Mouse (Mus musculus) lung, embryonic 14.5 days (tissue): ENCODE results near the gene Gm38655. TPM values are rescaled to one million over a fixed set of nuclear protein-coding genes. Genes with fewer than 3 reads are reported as not detected.
A peak's percentile ranks its signal among the peaks of the same experiment; 100 is the strongest.

Experiments
- ATAC-seq: fragments of 200-750 bp; cut with Nextera tagmentation; 2 replicates; pipeline ENCODE4 v1.8.0; 2017; ENCODE audit warnings: mild to moderate bottlenecking, moderate TSS enrichment, moderate library complexity; ENCODE audit not compliant: insufficient read depth
- DNase-seq: peaks from one replicate; pipeline ENCODE4 v3.0.0-alpha.2; 2015
- H3K27ac ChIP-seq: fragments of 300-500 bp; sonication (generic); 2 replicates; pipeline ENCODE4 v1.5.1; 2014; ENCODE audit warnings: low read depth, mild to moderate bottlenecking, moderate library complexity
- H3K27me3 ChIP-seq: fragments of 300-500 bp; sonication (generic); 2 replicates; pipeline ENCODE4 v1.6.1; 2014; ENCODE audit warnings: low read length, control low read depth; ENCODE audit not compliant: insufficient read depth
- H3K36me3 ChIP-seq: fragments of 300-500 bp; sonication (generic); 2 replicates; pipeline ENCODE4 v1.6.1; 2014; ENCODE audit warnings: control low read depth; ENCODE audit not compliant: insufficient read depth
- H3K4me1 ChIP-seq: fragments of 300-500 bp; sonication (generic); 2 replicates; pipeline ENCODE4 v1.6.1; 2014; ENCODE audit warnings: antibody characterized with exemption, control low read depth; ENCODE audit not compliant: insufficient read depth
- H3K4me2 ChIP-seq: fragments of 300-500 bp; sonication (generic); 2 replicates; pipeline ENCODE4 v1.6.1; 2014; ENCODE audit warnings: mild to moderate bottlenecking
- H3K4me3 ChIP-seq: fragments of 300-500 bp; sonication (generic); 2 replicates; pipeline ENCODE4 v1.5.1; 2014; ENCODE audit warnings: low read depth, low read length
- H3K9ac ChIP-seq: fragments of 300-500 bp; sonication (generic); 2 replicates; pipeline ENCODE4 v1.6.1; 2014
- H3K9me3 ChIP-seq: fragments of 300-500 bp; sonication (generic); 2 replicates; pipeline ENCODE4 v1.6.1; 2016; ENCODE audit warnings: low read depth, low read length, control low read depth
- CTCF ChIP-seq: IDR thresholded peaks from 2 replicates; pipeline ENCODE4 v1.5.1; 2016; ENCODE audit warnings: antibody characterized with exemption, low read depth
- WGBS: fragments of 180-500 bp; shearing (Covaris S2); extraction: QIAGEN DNeasy Blood & Tissue Kit; methylation state at CpG from one replicate; pipeline ENCODE4 v1.1.7; 2014; 5-methylcytosine and 5-hydroxymethylcytosine counted together
- polyA plus RNA-seq: library from polyadenylated mRNA; unstranded; fragments of >200 nt; fragmentation: Nextera tagmentation; extraction: Ambion mirVana; gene quantifications from 2 replicates; pipeline ENCODE4 v1.2.1, GENCODE M21; 2014

Gm38655 gene
- polyA plus RNA-seq, 1 experiment from 2014 or later, result 3.6 TPM

GRCm38 (mm10) chr17:25169706-25170105, 5.6 kb downstream of the Gm38655 start:
- 92% methylated on average over 2 of the region's 2 CpGs for WGBS
- no peak overlapping the region for H3K4me2 ChIP-seq
- ATAC-seq (no peak), DNase-seq (no peak)
- H3K9me3 ChIP-seq, result no peaks in the 10 kb centered on the region
- H3K9ac ChIP-seq, result no peak overlapping the region
- no peaks in the 10 kb centered on the region for H3K36me3 ChIP-seq
- no peak overlapping the region for H3K27ac ChIP-seq
- H3K4me1 ChIP-seq, result no peaks in the 10 kb centered on the region
- H3K27me3 ChIP-seq, result no peaks in the 10 kb centered on the region
- H3K4me3 ChIP-seq, result no peak overlapping the region
- no peak for TF ChIP-seq CTCF

- no peak overlapping the region for H3K4me3 ChIP-seq
- no peaks in the 10 kb centered on the region for H3K27me3 ChIP-seq
- H3K9ac ChIP-seq, result no peak overlapping the region
- H3K27ac ChIP-seq, result no peak overlapping the region
- 0 out of 2 replicates have a peak, but pooled peaks cover 7% of the 10 kb centered on the region for H3K36me3 ChIP-seq
- no peak for TF ChIP-seq CTCF
- no peaks in the 10 kb centered on the region for H3K4me1 ChIP-seq
- WGBS, result 45% methylated on average over 6 of the region's 6 CpGs
- ATAC-seq (no peak), DNase-seq (no peak)
- H3K9me3 ChIP-seq, result no peaks in the 10 kb centered on the region
- no peak overlapping the region for H3K4me2 ChIP-seq
Observed at GRCm38 (mm10) chr17:25165970-25166671, 9.2 kb downstream of the Gm38655 start.

DNA sequence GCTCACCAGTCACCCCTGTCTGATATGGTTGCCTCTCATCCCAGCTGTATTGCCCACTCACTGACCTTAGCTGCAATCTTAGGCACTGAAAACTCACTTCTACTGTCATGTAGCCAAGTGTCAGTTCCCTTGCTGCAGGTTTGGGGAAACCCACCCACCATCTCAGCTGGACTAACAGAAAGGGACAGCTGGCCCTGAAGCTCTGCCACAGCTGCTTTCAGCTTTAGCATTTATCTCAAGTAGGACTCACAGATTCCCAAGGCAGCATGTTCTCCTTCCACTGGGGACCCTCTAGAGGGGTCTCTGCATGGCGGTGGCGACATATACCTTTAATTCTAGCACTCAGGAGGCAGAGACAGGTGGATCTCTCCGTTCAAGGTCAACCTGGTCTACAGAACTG, 10.5 kb downstream of the Gm38655 start:
- no peak for TF ChIP-seq CTCF
- Histone ChIP-seq H3K27me3 (no peaks in the 10 kb centered on the region), H3K9ac (no peak overlapping the region), H3K4me1 (no peaks in the 10 kb centered on the region), H3K4me2 (no peak overlapping the region), H3K4me3 (no peak overlapping the region), H3K36me3 (peaks cover 20% of the 10 kb centered on the region), H3K27ac (no peak overlapping the region), H3K9me3 (no peaks in the 10 kb centered on the region)
- WGBS, result 83% methylated on average over 3 of the region's 3 CpGs
- no peak for ATAC-seq
- DNase-seq, result no peak

GRCm38 (mm10) chr17:25163387-25163786, 11.9 kb downstream of the Gm38655 start:
- H3K27ac ChIP-seq, result no peak overlapping the region
- WGBS, result 72% methylated on average over 7 of the region's 7 CpGs
- no peak overlapping the region for H3K9ac ChIP-seq
- no peaks in the 10 kb centered on the region for H3K4me1 ChIP-seq
- ATAC-seq (no peak), DNase-seq (no peak)
- TF ChIP-seq CTCF, result no peak
- H3K9me3 ChIP-seq, result no peaks in the 10 kb centered on the region
- no peak overlapping the region for H3K4me3 ChIP-seq
- H3K27me3 ChIP-seq, result no peaks in the 10 kb centered on the region
- H3K36me3 ChIP-seq, result peaks cover 28% of the 10 kb centered on the region
- no peak overlapping the region for H3K4me2 ChIP-seq

- no peak for TF ChIP-seq CTCF
- Histone ChIP-seq H3K36me3 (peaks cover 39% of the 10 kb centered on the region), H3K4me1 (no peaks in the 10 kb centered on the region), H3K4me2 (no peak within 1 kb of the TSS), H3K9ac (no peak within 1 kb of the TSS), H3K4me3 (no peak within 1 kb of the TSS), H3K9me3 (no peaks in the 10 kb centered on the region), H3K27ac (no peak within 1 kb of the TSS), H3K27me3 (no peaks in the 10 kb centered on the region)
- WGBS, result 76% methylated on average over 1 of the region's 1 CpGs
- ATAC-seq (no peak), DNase-seq (no peak)
Observed at GRCm38 (mm10) chr17:25162161-25162560, 13.1 kb downstream of the Gm38655 start, which contains the start of gene Ccdc154. Gene Ccdc154 (plus strand): TSS chr17:25162461.

DNA sequence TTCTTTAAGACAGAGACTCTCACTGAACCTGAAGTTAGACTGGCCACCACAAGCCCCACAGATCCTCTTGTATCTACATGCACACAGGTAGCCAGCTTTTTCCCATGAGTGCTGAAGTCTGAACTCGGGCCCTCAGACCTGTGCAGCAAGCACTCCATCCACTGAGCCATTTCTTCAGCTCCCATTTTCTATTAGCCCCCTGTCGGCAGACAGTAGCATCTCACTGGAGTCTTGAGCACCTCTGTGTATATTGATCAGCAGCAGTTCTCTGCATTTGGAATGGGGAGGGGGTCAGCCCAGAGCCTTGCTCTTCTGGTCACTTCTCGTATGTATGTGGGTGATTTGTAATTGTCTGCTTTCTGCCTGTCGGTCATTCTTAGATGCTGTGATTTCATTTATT, 35.3 kb downstream of the Gm38655 start:
- Histone ChIP-seq H3K36me3 (0 out of 2 replicates have a peak, but pooled peaks cover 12% of the 10 kb centered on the region), H3K4me2 (no peak overlapping the region), H3K9me3 (no peaks in the 10 kb centered on the region), H3K27me3 (no peaks in the 10 kb centered on the region), H3K27ac (no peak overlapping the region), H3K4me3 (no peak overlapping the region), H3K9ac (no peak overlapping the region), H3K4me1 (no peaks in the 10 kb centered on the region)
- WGBS, result 61% methylated on average over 4 of the region's 4 CpGs
- peak; percentile 59 for TF ChIP-seq CTCF
- peak; percentile 22 for DNase-seq
- ATAC-seq, result no peak

- Histone ChIP-seq H3K9me3 (no peaks in the 10 kb centered on the region), H3K4me1 (peaks cover 7% of the 10 kb centered on the region; the same call in 1 of the 2 replicates), H3K36me3 (0 out of 2 replicates have a peak, but pooled peaks cover 9% of the 10 kb centered on the region), H3K9ac (no peak overlapping the region), H3K27me3 (no peaks in the 10 kb centered on the region), H3K27ac (no peak overlapping the region), H3K4me2 (no peak overlapping the region), H3K4me3 (no peak overlapping the region)
- WGBS, result 82% methylated on average over 1 of the region's 1 CpGs
- no peak for TF ChIP-seq CTCF
- ATAC-seq (no peak), DNase-seq (no peak)
Observed at GRCm38 (mm10) chr17:25138803-25139202, 36.5 kb downstream of the Gm38655 start.
